Mouse (Mus musculus): Measurements from ENCODE around the gene Pcolce. TPM values are rescaled to one million over a fixed set of nuclear protein-coding genes. Genes with fewer than 3 reads are reported as not detected.
A peak's percentile ranks its signal among the peaks of the same experiment; 100 is the strongest.

Pcolce gene
- total and polyA plus RNA-seq, 3 experiments = 0.23 to 0.77 TPM; not detected in 1

DNA sequence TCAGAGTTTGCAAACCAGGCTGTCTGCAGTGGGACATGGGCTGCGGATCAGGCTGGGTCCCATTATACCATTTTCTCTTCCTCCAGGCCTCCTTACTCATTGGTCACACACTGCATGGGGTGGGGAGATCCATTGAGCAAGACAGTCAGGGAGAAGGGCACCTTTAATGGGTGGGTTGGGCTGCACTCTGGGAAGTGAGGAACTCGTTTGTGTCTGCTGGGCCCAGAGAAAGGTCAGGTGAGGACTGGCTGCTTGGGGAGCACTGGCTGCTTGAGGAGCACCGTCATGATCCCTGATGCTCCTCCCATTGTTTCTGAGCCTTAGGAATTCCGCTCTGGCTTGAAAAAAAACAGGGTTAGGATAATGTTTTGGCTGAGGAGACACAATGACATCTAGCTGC lies 29.3 kb upstream of the Pcolce start:
- no peak for TF ChIP-seq ZMIZ1 (IDR thresholded peaks at IDR 0.05; ENCODE audit: low read depth, low read length)
- TF ChIP-seq JUND (IDR thresholded peaks at IDR 0.05; ENCODE audit: low read depth, low read length) = no peak
- TF ChIP-seq MAX (IDR thresholded peaks at IDR 0.05; ENCODE audit: low read length) = no peak
- 0 out of 4 replicates have a peak, but pooled peaks of 1 of the 2 experiments have one; percentile 11 for TF ChIP-seq POLR2A (IDR thresholded peaks at IDR 0.05; ENCODE audit: control insufficient read depth in 1 of 2, insufficient read depth in 1 of 2, low read depth in 1 of 2, low read length in 2 of 2, poor library complexity in 1 of 2)
- Histone ChIP-seq H3K79me2 (ENCODE audit: control insufficient read depth, insufficient read depth, low read length, poor library complexity) (no peaks in the 10 kb centered on the region), H3K9me3 (replicated peaks; ENCODE audit: insufficient read depth, low read length) (no peaks in the 10 kb centered on the region), H3K4me3 (ENCODE audit: control insufficient read depth in 1 of 2, insufficient read depth in 1 of 2, low read depth in 2 of 2, low read length in 2 of 2) (no peak overlapping the region), H3K27me3 (ENCODE audit: control insufficient read depth in 1 of 2, insufficient read depth in 2 of 2, low read length in 2 of 2) (no peaks in the 10 kb centered on the region), H3K4me1 (ENCODE audit: control insufficient read depth in 1 of 2, insufficient read depth in 2 of 2, low read length in 2 of 2) (peaks cover 0 to 6% of the 10 kb centered on the region in 2 experiments; a peak in 2 of 4 replicates), H3K36me3 (ENCODE audit: control insufficient read depth in 1 of 2, insufficient read depth in 2 of 2, low read length in 2 of 2) (peaks cover 2 to 5% of the 10 kb centered on the region in 2 experiments; a peak in 3 of 4 replicates), H3K27ac (ENCODE audit: control insufficient read depth, low read depth, low read length) (no peak overlapping the region), H3K9ac (ENCODE audit: control insufficient read depth, low read depth, low read length, poor library complexity, severe bottlenecking) (no peak overlapping the region)
- DNase-seq (ENCODE audit: low read depth, low spot score) = no peak

DNA sequence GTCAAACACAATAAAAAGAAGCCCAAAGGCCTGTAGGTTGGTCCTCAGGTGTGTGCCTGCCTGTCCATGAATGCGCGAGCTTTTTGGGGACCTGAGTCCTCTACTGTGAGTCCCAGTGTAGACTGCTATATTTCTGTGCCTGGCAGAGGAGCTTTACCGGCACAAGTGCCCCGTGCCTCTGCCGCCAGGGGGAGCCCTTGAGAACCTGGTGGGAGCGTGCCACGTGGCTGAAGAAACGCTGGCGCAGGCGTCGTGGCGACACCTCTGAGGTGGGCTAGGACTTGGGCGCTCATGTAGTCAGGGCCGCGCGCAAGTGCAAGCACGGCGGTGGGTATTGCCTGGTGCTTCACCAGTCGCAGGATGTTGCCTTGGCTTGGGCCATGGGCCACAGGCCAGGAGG lies 27.5 kb upstream of the Pcolce start, which contains the start of gene Sap25:
Gene Sap25 (plus strand): TSS at position 281 of the 400 bp plus-strand sequence.
- Histone ChIP-seq H3K9ac (ENCODE audit: control insufficient read depth, low read depth, low read length, poor library complexity, severe bottlenecking) (no peak within 1 kb of the TSS), H3K27ac (ENCODE audit: control insufficient read depth, low read depth, low read length) (no peak within 1 kb of the TSS), H3K4me3 (ENCODE audit: control insufficient read depth in 1 of 2, insufficient read depth in 1 of 2, low read depth in 2 of 2, low read length in 2 of 2) (no peak within 1 kb of the TSS), H3K9me3 (replicated peaks; ENCODE audit: insufficient read depth, low read length) (no peaks in the 10 kb centered on the region), H3K4me1 (ENCODE audit: control insufficient read depth in 1 of 2, insufficient read depth in 2 of 2, low read length in 2 of 2) (no peaks in the 10 kb centered on the region), H3K27me3 (ENCODE audit: control insufficient read depth in 1 of 2, insufficient read depth in 2 of 2, low read length in 2 of 2) (no peaks in the 10 kb centered on the region), H3K36me3 (ENCODE audit: control insufficient read depth in 1 of 2, insufficient read depth in 2 of 2, low read length in 2 of 2) (peaks cover 0 to 2% of the 10 kb centered on the region in 2 experiments; a peak in 1 of 4 replicates), H3K79me2 (ENCODE audit: control insufficient read depth, insufficient read depth, low read length, poor library complexity) (no peaks in the 10 kb centered on the region)
- TF ChIP-seq SMC3 (IDR thresholded peaks at IDR 0.05; ENCODE audit: low read depth, low read length) = peak; percentile 38
- TF ChIP-seq MYB (IDR thresholded peaks at IDR 0.05; ENCODE audit: low read depth, low read length) = no peak
- TF ChIP-seq CTCF (IDR thresholded peaks at IDR 0.05 in 2 of 3, conservative IDR thresholded peaks at IDR 0.05 in 1 of 3; ENCODE audit: control insufficient read depth in 1 of 3, insufficient read depth in 1 of 3, low read depth in 2 of 3, low read length in 3 of 3, poor library complexity in 1 of 3, severe bottlenecking in 1 of 3) = peak; percentile 18 to 62 (median 43); a peak in 5 of 6 replicates
- DNase-seq (ENCODE audit: low read depth, low spot score) = no peak

DNA sequence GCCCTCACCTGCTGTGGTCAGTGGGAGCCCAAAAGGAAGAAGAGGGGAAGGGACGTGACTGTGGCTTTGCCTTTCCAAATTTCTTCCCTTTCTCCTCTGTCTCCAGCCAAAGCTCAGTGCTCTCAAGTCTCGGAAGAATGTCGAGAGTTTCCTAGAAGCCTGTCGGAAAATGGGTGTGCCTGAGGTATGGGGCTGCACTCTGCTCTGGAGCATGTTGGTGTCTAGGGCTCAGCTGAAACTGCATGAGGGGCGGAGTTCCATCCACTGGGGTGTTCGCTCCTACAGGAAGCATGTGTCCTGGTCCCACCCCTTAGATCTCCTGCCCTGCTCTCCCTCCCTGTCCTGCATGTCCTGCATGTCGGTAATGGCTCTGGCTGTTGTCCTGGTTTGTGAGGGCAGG lies 25.9 kb upstream of the Pcolce start:
- H3K27ac ChIP-seq (ENCODE audit: control insufficient read depth, low read depth, low read length) = no peak overlapping the region
- H3K79me2 ChIP-seq (ENCODE audit: control insufficient read depth, insufficient read depth, low read length, poor library complexity) = no peaks in the 10 kb centered on the region
- peaks cover 0 to 2% of the 10 kb centered on the region in 2 experiments; a peak in 1 of 4 replicates for H3K36me3 ChIP-seq (ENCODE audit: control insufficient read depth in 1 of 2, insufficient read depth in 2 of 2, low read length in 2 of 2)
- no peak for DNase-seq (ENCODE audit: low read depth, low spot score)
- H3K27me3 ChIP-seq (ENCODE audit: control insufficient read depth in 1 of 2, insufficient read depth in 2 of 2, low read length in 2 of 2) = no peaks in the 10 kb centered on the region
- no peaks in the 10 kb centered on the region for H3K4me1 ChIP-seq (ENCODE audit: control insufficient read depth in 1 of 2, insufficient read depth in 2 of 2, low read length in 2 of 2)
- no peaks in the 10 kb centered on the region for H3K9me3 ChIP-seq (replicated peaks; ENCODE audit: insufficient read depth, low read length)
- no peak for TF ChIP-seq MYC (IDR thresholded peaks at IDR 0.05; ENCODE audit: low read depth, low read length)
- TF ChIP-seq TCF12 (IDR thresholded peaks at IDR 0.05; ENCODE audit: low read depth, low read length) = no peak
- TF ChIP-seq EP300 (IDR thresholded peaks at IDR 0.05; ENCODE audit: low read depth in 1 of 2, low read length in 2 of 2) = no peak
- no peak for TF ChIP-seq ETS1 (IDR thresholded peaks at IDR 0.05; ENCODE audit: low read depth, low read length)
- TF ChIP-seq BHLHE40 (IDR thresholded peaks at IDR 0.05; ENCODE audit: borderline replicate concordance, low read depth, low read length) = no peak
- TF ChIP-seq GATA1 (IDR thresholded peaks at IDR 0.05; ENCODE audit: low read depth, low read length) = no peak
- TF ChIP-seq JUND (IDR thresholded peaks at IDR 0.05; ENCODE audit: low read depth, low read length) = no peak
- no peak overlapping the region for H3K4me3 ChIP-seq (ENCODE audit: control insufficient read depth in 1 of 2, insufficient read depth in 1 of 2, low read depth in 2 of 2, low read length in 2 of 2)
- no peak overlapping the region for H3K9ac ChIP-seq (ENCODE audit: control insufficient read depth, low read depth, low read length, poor library complexity, severe bottlenecking)

All from MEL (cell line).